Mouse (Mus musculus): ENCODE measurements around the gene Il23a.
"Not testable (repeated sequence)": the region's sequence is repeated elsewhere in the genome, so short reads cannot be mapped to it uniquely, and the experiment has no call there.

The Il23a gene

DNA sequence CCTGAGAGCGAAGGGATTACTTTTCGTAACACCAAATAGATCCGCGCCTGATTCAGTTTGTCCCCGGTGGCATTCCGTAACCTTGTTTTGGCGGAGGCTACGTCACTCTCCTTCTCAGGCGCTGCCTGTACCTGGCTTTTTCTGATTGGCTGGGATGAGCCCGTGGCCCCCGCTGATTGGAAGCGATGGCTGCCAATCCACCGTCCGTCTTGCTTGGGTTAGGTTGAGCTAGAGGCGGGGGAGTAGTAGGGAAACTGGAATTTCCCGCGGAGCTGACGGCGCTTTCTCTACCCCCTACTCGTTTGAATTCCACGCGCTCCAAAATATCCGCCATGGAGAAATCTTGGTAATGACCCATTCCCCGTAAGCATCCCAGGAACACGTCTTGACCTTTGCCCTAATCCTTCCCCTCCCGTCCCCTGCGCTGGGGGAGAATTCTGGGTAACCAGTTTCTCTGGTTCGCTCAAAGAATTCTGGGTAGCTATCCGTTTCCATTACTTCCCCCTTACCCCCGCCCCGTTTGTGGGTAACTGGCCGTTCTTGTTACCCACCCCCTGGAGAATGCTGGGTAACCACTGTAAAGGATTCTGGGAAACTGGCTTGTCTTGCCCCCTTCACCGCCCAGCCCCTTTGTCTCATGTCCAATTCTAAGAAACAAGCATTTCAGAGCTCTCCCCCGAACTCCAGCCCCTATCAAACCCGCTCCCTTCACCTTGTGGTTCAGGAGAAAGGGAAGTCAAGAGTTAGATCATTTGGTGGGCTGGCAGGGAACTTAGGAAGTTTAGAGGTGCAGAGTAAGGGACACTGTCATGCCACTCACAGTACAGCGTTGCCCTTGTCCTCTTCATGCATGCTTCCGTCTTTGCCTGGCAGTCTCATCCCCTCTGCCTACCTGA, 4.8 kb upstream of the Il23a start, which contains the start of gene Pan2:
Gene Pan2, plus strand, starts transcription at position 210 of the 896 bp plus-strand sequence.
- DNase-seq (ENCODE audit: low spot score) = peak; percentile 100

- no peak for DNase-seq (ENCODE audit: low spot score)
Measured at GRCm38 (mm10) chr10:128302785-128303125, 4.2 kb upstream of the Il23a start.

- peak; percentile 12 for DNase-seq (ENCODE audit: low spot score)
Measured at GRCm38 (mm10) chr10:128302357-128302756, 3.8 kb upstream of the Il23a start.

DNA sequence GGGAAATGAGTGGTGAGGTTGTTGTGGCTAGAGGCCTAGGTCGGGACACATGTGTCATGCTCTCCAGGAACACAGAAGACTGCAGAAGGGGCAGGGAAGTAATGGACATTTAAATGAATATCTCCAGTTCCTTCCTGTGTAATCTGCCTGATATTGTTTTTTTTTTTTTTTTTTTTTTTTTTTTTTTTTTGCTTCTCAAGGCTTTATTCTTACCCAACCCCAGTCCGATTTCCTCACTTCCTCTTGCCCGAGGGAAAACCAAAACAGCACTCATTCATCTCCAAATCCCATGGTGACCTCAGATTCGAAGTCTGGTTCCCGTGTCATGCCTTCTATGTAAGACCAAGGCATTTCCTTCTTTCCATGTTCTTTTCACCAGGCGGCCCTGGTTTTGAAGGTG, 309 bp downstream of the Il23a start:
- no peak for DNase-seq (ENCODE audit: low spot score)

GRCm38 (mm10) chr10:128297622-128298021, 930 bp downstream of the Il23a start:
- no peak for DNase-seq (ENCODE audit: low spot score)

- DNase-seq (ENCODE audit: low spot score) = no peak
Measured at GRCm38 (mm10) chr10:128297221-128297620, 1.3 kb downstream of the Il23a start.

- no peak for DNase-seq (ENCODE audit: low spot score)
Measured at GRCm38 (mm10) chr10:128296370-128297090, 2.0 kb downstream of the Il23a start.

GRCm38 (mm10) chr10:128290594-128290993, 8.0 kb downstream of the Il23a start:
- DNase-seq (ENCODE audit: low spot score) = not testable (repeated sequence)

DNA sequence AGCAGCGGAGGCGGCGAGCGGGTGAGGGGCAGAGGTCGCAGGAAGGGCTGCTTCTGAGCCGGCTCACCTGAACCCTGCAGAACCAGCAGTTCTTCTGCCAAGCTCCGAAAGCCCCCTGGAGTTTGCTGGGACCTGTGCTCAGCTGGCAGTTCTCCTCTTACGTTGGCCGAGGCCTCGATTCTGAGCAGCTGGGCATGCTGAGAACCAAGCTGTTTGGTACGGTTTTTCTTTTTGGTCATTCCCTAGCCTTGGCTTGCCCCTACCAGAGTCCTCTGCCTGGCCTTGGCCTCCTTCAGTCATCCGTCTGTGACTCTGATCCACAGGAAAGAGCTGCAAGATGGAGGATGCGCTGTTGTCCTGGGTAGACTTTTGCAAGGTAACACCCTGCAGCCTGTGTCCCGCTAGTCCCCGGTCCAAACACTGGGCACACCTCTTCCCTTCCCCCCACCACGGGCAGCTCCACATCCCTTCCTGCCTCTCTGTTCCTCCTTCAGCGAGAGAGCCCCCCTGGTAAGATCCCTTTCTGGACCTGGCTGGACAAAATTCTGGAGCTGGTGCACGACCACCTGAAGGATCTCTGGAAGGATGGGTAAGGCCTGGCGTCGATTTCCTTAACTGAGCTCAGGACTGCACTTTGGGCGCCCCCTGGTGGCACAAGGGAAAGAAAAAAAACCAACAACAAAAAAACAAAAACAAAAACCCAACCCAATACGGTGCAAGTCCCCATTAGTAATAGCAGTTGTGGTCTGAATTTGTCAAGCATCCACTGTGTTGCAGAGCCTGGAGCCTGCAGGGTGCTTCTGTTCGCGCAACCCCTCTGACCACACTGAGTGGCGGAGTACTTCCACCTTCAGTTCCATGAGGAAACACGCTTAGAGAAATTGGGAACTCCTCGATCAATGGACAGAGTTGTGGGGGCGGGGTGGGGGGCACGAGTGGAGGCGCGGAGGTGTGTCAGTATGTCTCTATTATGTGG, 14.7 kb downstream of the Il23a start:
- peak; percentile 88 for DNase-seq (ENCODE audit: low spot score)

GRCm38 (mm10) chr10:128282886-128283450, 15.6 kb downstream of the Il23a start:
- DNase-seq (ENCODE audit: low spot score) = no peak

GRCm38 (mm10) chr10:128281682-128282081, 16.9 kb downstream of the Il23a start:
- no peak for DNase-seq (ENCODE audit: low spot score)

DNA sequence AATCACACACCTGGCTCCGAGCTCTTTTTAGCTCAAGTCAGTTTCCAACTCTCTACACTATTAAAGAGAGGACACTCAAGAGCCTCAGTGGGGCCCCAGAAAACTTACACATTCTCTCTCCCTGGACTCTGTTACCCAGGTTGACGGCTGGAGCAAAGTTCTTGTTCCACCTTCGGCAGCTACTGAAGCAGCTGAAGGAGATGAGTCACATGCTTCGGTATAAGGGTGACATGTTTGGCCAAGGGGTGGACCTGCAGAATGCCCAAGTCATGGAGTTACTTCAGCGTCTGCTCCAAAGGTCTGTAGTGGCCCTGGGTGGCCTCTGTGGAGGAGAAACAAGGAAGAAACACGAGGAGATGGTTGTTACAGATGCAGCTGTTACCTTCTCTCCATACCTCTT, 17.6 kb downstream of the Il23a start:
- DNase-seq (ENCODE audit: low spot score) = no peak

DNA sequence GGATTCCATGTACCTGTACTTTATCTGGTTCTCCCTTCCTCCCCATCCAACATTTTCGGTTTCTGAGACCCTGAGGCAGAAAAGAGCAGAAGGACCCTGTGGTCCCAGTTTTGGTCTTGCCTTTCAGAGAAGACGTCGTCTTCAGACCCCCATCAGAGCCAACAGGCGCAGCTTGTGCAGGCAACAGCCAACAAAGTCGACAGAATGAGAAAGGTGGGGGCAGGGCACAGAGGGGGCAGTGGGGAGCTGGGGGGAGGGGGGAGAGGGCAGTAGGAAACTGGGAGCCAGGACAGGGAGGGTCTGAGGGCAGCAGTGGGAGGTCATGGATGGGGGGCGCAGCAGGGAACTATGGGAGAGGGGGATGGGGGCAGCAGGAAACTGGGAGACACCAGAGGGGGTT, 20.4 kb downstream of the Il23a start:
- no peak for DNase-seq (ENCODE audit: low spot score)

GRCm38 (mm10) chr10:128275374-128275773, 23.2 kb downstream of the Il23a start:
- DNase-seq (ENCODE audit: low spot score) = not testable (repeated sequence)

DNA sequence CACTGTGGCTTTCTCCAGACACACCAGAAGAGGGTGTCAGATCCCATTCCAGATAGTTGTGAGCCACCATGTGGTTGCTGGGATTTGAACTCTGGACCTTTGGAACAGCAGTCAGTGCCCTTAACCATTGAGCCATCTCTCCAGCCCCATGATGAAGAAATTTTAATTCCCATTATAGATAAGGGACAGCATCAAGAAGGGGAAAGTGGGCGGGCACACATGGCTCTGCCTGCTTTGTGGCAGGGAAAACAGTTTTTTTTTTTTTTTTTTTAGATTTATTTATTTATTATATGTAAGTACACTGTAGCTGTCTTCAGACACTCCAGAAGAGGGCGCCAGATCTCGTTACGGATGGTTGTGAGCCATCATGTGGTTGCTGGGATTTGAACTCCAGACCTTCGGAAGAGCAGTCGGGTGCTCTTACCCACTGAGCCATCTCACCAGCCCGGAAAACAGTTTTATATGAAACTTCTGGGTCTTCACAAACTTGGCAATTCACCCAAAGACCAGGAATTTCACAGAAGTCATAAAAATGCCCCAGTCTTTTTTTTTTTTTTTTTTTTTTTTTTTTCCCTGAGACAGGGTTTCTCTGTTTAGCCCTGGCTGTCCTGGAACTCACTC, 25.6 kb downstream of the Il23a start:
- not testable (repeated sequence) for DNase-seq (ENCODE audit: low spot score)

DNA sequence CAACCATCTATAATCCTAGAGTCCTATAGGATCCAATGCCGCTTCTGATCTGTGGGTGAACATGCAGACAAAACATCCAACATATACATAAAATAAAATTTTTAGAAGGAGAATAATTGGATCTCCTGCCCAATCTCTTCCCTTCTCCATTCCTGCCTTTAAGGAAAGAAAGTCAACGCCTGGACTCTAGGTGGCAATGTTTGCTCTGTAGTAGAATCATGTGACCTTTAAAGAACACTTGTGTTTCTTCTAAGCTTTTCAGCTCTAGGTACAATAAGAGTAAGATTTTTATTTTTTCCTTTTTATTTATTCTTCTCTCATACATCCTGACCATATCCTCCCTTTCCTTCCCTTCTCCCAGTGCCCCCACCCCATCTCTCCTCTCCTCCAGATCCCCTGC, 26.7 kb downstream of the Il23a start:
- DNase-seq (ENCODE audit: low spot score) = no peak

DNA sequence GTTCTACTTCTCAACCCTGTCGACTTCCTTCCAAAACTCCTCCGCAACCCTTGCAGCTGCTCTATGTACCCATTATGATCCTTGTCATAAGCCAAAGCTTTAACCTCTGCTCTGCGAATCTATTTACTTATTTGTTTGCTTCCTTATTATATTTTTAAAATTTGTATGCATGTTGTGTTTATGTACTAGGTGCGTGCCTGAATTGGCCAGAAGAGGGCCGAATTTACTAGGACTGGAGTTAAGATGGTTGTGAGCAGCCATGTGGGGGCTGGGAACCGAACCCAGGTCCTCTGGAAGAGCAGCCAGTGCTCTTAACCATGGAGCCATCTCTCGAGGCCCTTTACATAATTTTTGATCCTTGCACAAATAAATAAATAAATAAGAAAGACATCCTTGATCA, 27.7 kb downstream of the Il23a start:
- no peak for DNase-seq (ENCODE audit: low spot score)

DNA sequence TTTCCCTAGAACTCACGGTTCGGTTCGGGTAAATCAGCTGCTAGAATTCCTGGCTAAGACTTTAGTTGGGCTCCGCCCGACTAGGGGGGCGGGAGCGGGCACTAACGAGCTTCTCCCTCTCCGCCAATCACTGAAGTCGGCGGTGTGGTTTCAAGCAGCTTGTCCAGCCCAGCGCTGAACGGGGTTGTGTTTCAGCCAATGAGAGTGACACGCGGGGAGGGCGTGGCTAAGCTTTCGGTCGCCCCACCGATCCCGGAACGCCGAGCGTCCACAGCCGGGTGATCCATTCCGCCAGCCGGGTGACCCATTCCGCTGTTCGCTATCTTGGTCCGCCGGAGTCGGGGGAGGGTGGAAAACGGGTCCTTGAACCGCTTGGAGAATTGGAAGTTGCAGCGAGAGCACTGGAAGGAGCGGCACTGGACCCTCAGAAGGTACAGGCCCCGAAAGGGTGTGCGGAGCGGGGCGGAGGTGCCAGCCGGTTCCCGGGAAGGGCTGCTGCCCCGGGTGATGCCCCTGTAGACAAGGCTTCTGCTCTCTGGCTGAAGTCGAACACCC, 28.2 kb downstream of the Il23a start, which contains the start of gene Stat2:
Gene Stat2, plus strand, starts transcription at position 273 of the 555 bp plus-strand sequence.
- peak; percentile 99 for DNase-seq (ENCODE audit: low spot score)

DNA sequence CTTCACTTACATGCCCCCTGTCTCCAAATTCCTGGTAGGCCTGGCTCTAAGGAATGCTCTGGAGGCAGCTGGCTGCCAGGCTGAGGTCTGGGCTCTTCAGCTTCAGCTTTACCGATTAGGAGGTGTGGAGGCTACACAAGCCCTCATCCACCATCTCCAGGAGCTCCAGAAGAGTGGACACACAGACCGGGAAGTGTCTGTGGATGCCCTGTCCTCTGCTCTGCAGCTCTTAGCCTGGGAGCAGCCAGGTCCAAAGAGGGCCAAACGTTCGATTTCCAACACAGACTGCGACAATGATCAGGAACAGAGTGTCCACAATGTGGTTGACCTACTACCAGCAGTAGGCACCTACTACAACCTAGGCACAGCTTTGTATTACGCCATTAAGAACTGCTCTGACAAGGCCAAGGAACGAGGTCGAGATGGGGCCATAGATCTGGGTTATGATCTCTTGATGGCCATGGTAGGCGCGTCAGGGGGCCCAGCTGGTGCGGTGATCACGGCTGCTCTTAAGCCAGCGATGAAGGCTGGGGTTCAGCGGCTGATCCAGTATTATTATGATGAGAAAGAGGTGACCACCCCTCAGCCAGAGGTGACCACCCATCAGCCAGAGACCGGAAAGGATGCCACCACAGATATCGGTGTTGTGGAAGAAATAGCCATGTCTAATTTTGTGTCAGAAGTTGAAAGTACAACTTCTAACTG, 29.2 kb downstream of the Il23a start:
- no peak for DNase-seq (ENCODE audit: low spot score)

GRCm38 (mm10) chr10:128268371-128268770, 30.2 kb downstream of the Il23a start, which contains the start of gene Apof:
Gene Apof (plus strand): TSS chr10:128268671.
- no peak for DNase-seq (ENCODE audit: low spot score)
